Mouse (Mus musculus): ENCODE measurements around the gene Sh3bp2.

- no peak for TF ChIP-seq CTCF (conservative IDR thresholded peaks at IDR 0.05; ENCODE audit: low read length)
- no peak for TF ChIP-seq NANOG (IDR thresholded peaks at IDR 0.05; ENCODE audit: borderline replicate concordance, low read length)
- no peak for TF ChIP-seq POU5F1 (IDR thresholded peaks at IDR 0.05; ENCODE audit: borderline replicate concordance, low read length)
These were observed 28.9 kb upstream of the Sh3bp2 start for GRCm38 (mm10) chr5:34496745-34497144.

Measured in E14TG2a.4 (cell line).